Mouse (Mus musculus): ENCODE results near the gene Gm9958. TPM values are rescaled to one million over a fixed set of nuclear protein-coding genes. Genes with fewer than 3 reads are reported as not detected.

Gene Gm9958
- polyA plus RNA-seq, 1 experiment from 2014 or later, result 2.8 TPM

GRCm38 (mm10) chr5:90394322-90394721 is 27.3 kb downstream of the Gm9958 start:
- ATAC-seq (no peak), DNase-seq (no peak)
- H3K9ac ChIP-seq (replicated peaks), result no peak overlapping the region
- no peak overlapping the region for H3K4me3 ChIP-seq (ENCODE audit: low read depth, low read length)
- WGBS (ENCODE audit: insufficient replicate concordance), result 48% methylated on average over 4 of the region's 4 CpGs
- H3K27me3 ChIP-seq (ENCODE audit: insufficient read depth, low read length), result no peaks in the 10 kb centered on the region
- no peaks in the 10 kb centered on the region for H3K36me3 ChIP-seq (replicated peaks; ENCODE audit: insufficient read depth, low read length)
- TF ChIP-seq EP300 (IDR thresholded peaks at IDR 0.05; ENCODE audit: low read depth) (no peak), CTCF (IDR thresholded peaks at IDR 0.05; ENCODE audit: low read depth) (no peak)
- H3K27ac ChIP-seq (ENCODE audit: low read depth), result no peak overlapping the region
- peaks cover 2% of the 10 kb centered on the region; the same call in 1 of the 2 replicates for H3K4me1 ChIP-seq (ENCODE audit: insufficient read depth)
- no peak overlapping the region for H3K4me2 ChIP-seq (ENCODE audit: low read depth, low read length)
- H3K9me3 ChIP-seq (ENCODE audit: low read length), result no peaks in the 10 kb centered on the region

- no peak overlapping the region for H3K4me3 ChIP-seq (ENCODE audit: low read depth, low read length)
- peaks cover 2% of the 10 kb centered on the region; the same call in 1 of the 2 replicates for H3K4me1 ChIP-seq (ENCODE audit: insufficient read depth)
- H3K36me3 ChIP-seq (replicated peaks; ENCODE audit: insufficient read depth, low read length), result no peaks in the 10 kb centered on the region
- ATAC-seq, result no peak
- no peak overlapping the region for H3K27ac ChIP-seq (ENCODE audit: low read depth)
- no peaks in the 10 kb centered on the region for H3K27me3 ChIP-seq (ENCODE audit: insufficient read depth, low read length)
- WGBS (ENCODE audit: insufficient replicate concordance), result 80% methylated on average over 4 of the region's 4 CpGs
- no peak for TF ChIP-seq EP300 (IDR thresholded peaks at IDR 0.05; ENCODE audit: low read depth)
- TF ChIP-seq CTCF (IDR thresholded peaks at IDR 0.05; ENCODE audit: low read depth), result no peak
- H3K4me2 ChIP-seq (ENCODE audit: low read depth, low read length), result no peak overlapping the region
- H3K9ac ChIP-seq (replicated peaks), result no peak overlapping the region
- no peaks in the 10 kb centered on the region for H3K9me3 ChIP-seq (ENCODE audit: low read length)
- DNase-seq, result no peak
These were observed 29.8 kb downstream of the Gm9958 start for GRCm38 (mm10) chr5:90396817-90397216.

- no peaks in the 10 kb centered on the region for H3K9me3 ChIP-seq (ENCODE audit: low read length)
- no peak overlapping the region for H3K4me3 ChIP-seq (ENCODE audit: low read depth, low read length)
- DNase-seq (peak; percentile 54), ATAC-seq (peak; percentile 66)
- 61% methylated on average over 4 of the region's 4 CpGs for WGBS (ENCODE audit: insufficient replicate concordance)
- no peak overlapping the region for H3K27ac ChIP-seq (ENCODE audit: low read depth)
- no peak overlapping the region for H3K9ac ChIP-seq (replicated peaks)
- TF ChIP-seq CTCF (IDR thresholded peaks at IDR 0.05; ENCODE audit: low read depth) (peak; percentile 75), EP300 (IDR thresholded peaks at IDR 0.05; ENCODE audit: low read depth) (no peak)
- no peaks in the 10 kb centered on the region for H3K27me3 ChIP-seq (ENCODE audit: insufficient read depth, low read length)
- no peak overlapping the region for H3K4me2 ChIP-seq (ENCODE audit: low read depth, low read length)
- H3K4me1 ChIP-seq (ENCODE audit: insufficient read depth), result no peaks in the 10 kb centered on the region
- no peaks in the 10 kb centered on the region for H3K36me3 ChIP-seq (replicated peaks; ENCODE audit: insufficient read depth, low read length)
These were observed 38.2 kb downstream of the Gm9958 start for GRCm38 (mm10) chr5:90405210-90405609.

DNA sequence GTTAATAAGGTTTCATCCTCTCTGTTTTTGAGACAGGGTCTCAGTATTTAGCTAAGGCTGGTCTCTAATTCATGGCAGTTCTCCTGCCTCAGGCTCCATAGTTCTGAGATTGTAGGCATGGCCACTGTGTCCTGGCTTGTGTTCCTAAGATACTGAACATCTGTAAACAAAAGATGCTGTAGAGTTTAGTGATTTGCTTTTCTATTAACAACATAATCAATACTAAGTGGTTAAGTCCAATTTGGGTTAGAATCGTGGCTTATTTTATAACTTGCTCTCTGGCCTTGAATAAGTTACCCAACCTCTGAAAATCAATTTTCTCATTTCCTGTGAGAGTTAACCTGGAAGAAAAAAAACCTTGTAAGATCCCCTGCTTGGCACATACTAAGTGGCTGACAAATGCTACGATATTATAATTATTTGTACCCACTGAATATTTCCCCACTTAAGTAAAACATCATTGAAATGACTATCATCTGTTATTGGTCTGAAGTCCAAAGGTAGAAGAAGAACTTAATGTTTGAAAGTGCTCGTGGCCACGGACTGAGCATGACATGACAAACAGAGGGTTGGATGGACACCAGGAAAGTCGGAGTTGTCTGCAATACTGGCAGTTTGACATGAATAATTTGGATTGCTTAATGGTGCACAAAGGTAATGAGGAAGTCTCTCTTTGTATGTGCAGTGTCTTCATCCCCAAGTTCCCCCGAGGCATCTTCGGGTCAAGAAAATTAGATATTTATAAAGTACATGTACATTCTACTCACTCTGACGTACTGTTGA is 47.3 kb downstream of the Gm9958 start:
- no peaks in the 10 kb centered on the region for H3K27me3 ChIP-seq (ENCODE audit: insufficient read depth, low read length)
- WGBS (ENCODE audit: insufficient replicate concordance), result 24% methylated on average over 8 of the region's 8 CpGs
- H3K4me1 ChIP-seq (ENCODE audit: insufficient read depth), result peaks cover 4% of the 10 kb centered on the region; the same call in 1 of the 2 replicates
- peak; percentile 38 for DNase-seq
- peak overlapping the region; percentile 89 for H3K27ac ChIP-seq (ENCODE audit: low read depth)
- no peaks in the 10 kb centered on the region for H3K9me3 ChIP-seq (ENCODE audit: low read length)
- peak; percentile 92 for ATAC-seq
- H3K9ac ChIP-seq (replicated peaks), result no peak overlapping the region; the same call in 1 of the 2 replicates
- no peaks in the 10 kb centered on the region for H3K36me3 ChIP-seq (replicated peaks; ENCODE audit: insufficient read depth, low read length)
- H3K4me3 ChIP-seq (ENCODE audit: low read depth, low read length), result 0 out of 2 replicates have a peak overlapping the region, but pooled peaks have one; percentile 1
- TF ChIP-seq CTCF (IDR thresholded peaks at IDR 0.05; ENCODE audit: low read depth) (no peak), EP300 (IDR thresholded peaks at IDR 0.05; ENCODE audit: low read depth) (peak; percentile 76)
- peak overlapping the region; percentile 49 for H3K4me2 ChIP-seq (ENCODE audit: low read depth, low read length)

- no peaks in the 10 kb centered on the region for H3K36me3 ChIP-seq (replicated peaks; ENCODE audit: insufficient read depth, low read length)
- H3K4me1 ChIP-seq (ENCODE audit: insufficient read depth), result peaks cover 4% of the 10 kb centered on the region; the same call in 1 of the 2 replicates
- peak overlapping the region; percentile 89 for H3K27ac ChIP-seq (ENCODE audit: low read depth)
- ATAC-seq (peak; percentile 20), DNase-seq (no peak)
- no peak overlapping the region; the same call in 1 of the 2 replicates for H3K9ac ChIP-seq (replicated peaks)
- H3K9me3 ChIP-seq (ENCODE audit: low read length), result no peaks in the 10 kb centered on the region
- peak overlapping the region; percentile 49 for H3K4me2 ChIP-seq (ENCODE audit: low read depth, low read length)
- H3K27me3 ChIP-seq (ENCODE audit: insufficient read depth, low read length), result no peaks in the 10 kb centered on the region
- 0 out of 2 replicates have a peak overlapping the region, but pooled peaks have one; percentile 1 for H3K4me3 ChIP-seq (ENCODE audit: low read depth, low read length)
- no peak for TF ChIP-seq CTCF (IDR thresholded peaks at IDR 0.05; ENCODE audit: low read depth)
- no peak for TF ChIP-seq EP300 (IDR thresholded peaks at IDR 0.05; ENCODE audit: low read depth)
- WGBS (ENCODE audit: insufficient replicate concordance), result 18% methylated on average over 6 of the region's 6 CpGs
These were observed 47.9 kb downstream of the Gm9958 start for GRCm38 (mm10) chr5:90414925-90415295.

Other genes starting within 250 kb of the Gm9958 start
- gene Cox18, start 143.2 kb upstream of the Gm9958 start, polyA plus RNA-seq (2015; fragmentation: Nextera tagmentation; extraction: Ambion mirVana), result 12.1 and 13.2 TPM in 2 replicates
- 9.3 and 10.8 TPM in 2 replicates for gene Ankrd17, start 627 bp upstream of the Gm9958 start, polyA plus RNA-seq (2015; fragmentation: Nextera tagmentation; extraction: Ambion mirVana)
- 15,780 and 16,843 TPM in 2 replicates for gene Alb, start 93.7 kb downstream of the Gm9958 start, polyA plus RNA-seq (2015; fragmentation: Nextera tagmentation; extraction: Ambion mirVana)
- gene Afp, start 123.5 kb downstream of the Gm9958 start, polyA plus RNA-seq (2015; fragmentation: Nextera tagmentation; extraction: Ambion mirVana), result 11,303 and 11,922 TPM in 2 replicates
- 54.6 and 56.0 TPM in 2 replicates for gene Afm, start 151.7 kb downstream of the Gm9958 start, polyA plus RNA-seq (2015; fragmentation: Nextera tagmentation; extraction: Ambion mirVana)
- 9.4 and 10.0 TPM in 2 replicates for gene 5830473C10Rik, start 193.9 kb downstream of the Gm9958 start, polyA plus RNA-seq (2015; fragmentation: Nextera tagmentation; extraction: Ambion mirVana)

Measured in liver, postnatal 0 days (tissue).